Mouse (Mus musculus) midbrain, embryonic 13.5 days (tissue): ENCODE measurements around the gene Khsrp. TPM values are rescaled to one million over a fixed set of nuclear protein-coding genes. Genes with fewer than 3 reads are reported as not detected.

ENCODE experiments used
- ATAC-seq: fragments of 200-750 bp; cut with Nextera tagmentation; 2 replicates; pipeline ENCODE4 v1.8.0; 2017; ENCODE audit warnings: mild to moderate bottlenecking, moderate TSS enrichment, moderate library complexity
- H3K27ac ChIP-seq: fragments of 300-500 bp; sonication (generic); 2 replicates; pipeline ENCODE4 v1.5.1; 2015; ENCODE audit warnings: inconsistent platforms, mild to moderate bottlenecking, moderate library complexity
- H3K27me3 ChIP-seq: fragments of 300-500 bp; sonication (generic); 2 replicates; pipeline ENCODE4 v1.6.1; 2015; ENCODE audit warnings: mild to moderate bottlenecking, inconsistent platforms
- H3K36me3 ChIP-seq: fragments of 300-500 bp; sonication (generic); 2 replicates; pipeline ENCODE4 v1.6.1; 2015; ENCODE audit warnings: mild to moderate bottlenecking, inconsistent platforms
- H3K4me1 ChIP-seq: fragments of 300-500 bp; sonication (generic); replicated peaks from 2 replicates; pipeline ENCODE4 v1.6.1; 2015; ENCODE audit warnings: inconsistent platforms
- H3K4me2 ChIP-seq: fragments of 300-500 bp; sonication (generic); replicated peaks from 2 replicates; pipeline ENCODE4 v1.6.1; 2015; ENCODE audit warnings: moderate library complexity, mild to moderate bottlenecking, inconsistent platforms
- H3K4me3 ChIP-seq: fragments of 300-500 bp; sonication (generic); replicated peaks from 2 replicates; pipeline ENCODE4 v1.5.1; 2015; ENCODE audit warnings: mild to moderate bottlenecking, inconsistent platforms
- H3K9ac ChIP-seq: fragments of 300-500 bp; sonication (generic); replicated peaks from 2 replicates; pipeline ENCODE4 v1.6.1; 2015; ENCODE audit warnings: mild to moderate bottlenecking, inconsistent platforms
- H3K9me3 ChIP-seq: fragments of 300-500 bp; sonication (generic); 2 replicates; pipeline ENCODE4 v1.6.1; 2016; ENCODE audit warnings: mild to moderate bottlenecking, inconsistent platforms
- WGBS: fragments of 180-500 bp; shearing (Covaris S2); methylation state at CpG from one replicate; pipeline ENCODE4 v1.1.7; 2015; 5-methylcytosine and 5-hydroxymethylcytosine counted together
- polyA plus RNA-seq: library from polyadenylated mRNA; unstranded; fragments of >200 nt; fragmentation: Nextera tagmentation; extraction: Ambion mirVana; gene quantifications from 2 replicates; pipeline ENCODE4 v1.2.1, GENCODE M21; 2015

Khsrp gene
- polyA plus RNA-seq, 1 experiment from 2014 or later, result 39.1 TPM

GRCm38 (mm10) chr17:56979524-56979923, 51.8 kb downstream of the Khsrp start:
- no peak overlapping the region for H3K9ac ChIP-seq
- WGBS, result 47% methylated on average over 6 of the region's 8 CpGs
- H3K36me3 ChIP-seq, result no peaks in the 10 kb centered on the region
- ATAC-seq, result no peak
- H3K4me2 ChIP-seq, result no peak overlapping the region
- H3K27ac ChIP-seq, result no peak overlapping the region
- no peaks in the 10 kb centered on the region for H3K27me3 ChIP-seq
- no peak overlapping the region for H3K4me3 ChIP-seq
- H3K4me1 ChIP-seq, result no peaks in the 10 kb centered on the region
- H3K9me3 ChIP-seq, result no peaks in the 10 kb centered on the region

GRCm38 (mm10) chr17:56976531-56977390, 54.6 kb downstream of the Khsrp start:
- H3K9me3 ChIP-seq, result no peaks in the 10 kb centered on the region
- H3K9ac ChIP-seq, result no peak overlapping the region
- H3K27ac ChIP-seq, result no peak overlapping the region
- ATAC-seq, result no peak
- H3K36me3 ChIP-seq, result no peaks in the 10 kb centered on the region
- no peaks in the 10 kb centered on the region for H3K4me1 ChIP-seq
- 80% methylated on average over 8 of the region's 8 CpGs for WGBS
- no peaks in the 10 kb centered on the region for H3K27me3 ChIP-seq
- no peak overlapping the region for H3K4me3 ChIP-seq
- H3K4me2 ChIP-seq, result no peak overlapping the region

DNA sequence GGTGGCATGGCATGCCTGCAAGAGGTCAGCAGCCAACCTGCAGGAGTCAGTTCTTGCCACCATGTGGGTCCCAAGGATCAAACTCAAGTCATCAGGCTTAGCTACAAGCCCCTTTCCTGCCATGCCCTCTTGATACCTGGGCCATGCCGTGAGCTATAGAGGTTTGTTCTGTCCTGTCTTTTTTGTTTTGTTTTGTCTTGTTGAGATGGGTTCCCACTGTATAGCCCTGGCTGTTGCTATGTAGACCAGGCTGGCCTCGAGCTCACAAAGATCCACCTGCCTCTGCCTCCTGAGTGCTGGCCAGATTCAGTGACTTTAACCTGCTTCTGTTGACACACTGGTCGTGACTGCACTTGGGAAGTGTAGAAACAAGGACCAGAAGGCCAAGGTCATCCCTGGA, 55.9 kb downstream of the Khsrp start:
- no peak overlapping the region for H3K27ac ChIP-seq
- no peaks in the 10 kb centered on the region for H3K9me3 ChIP-seq
- no peak for ATAC-seq
- no peak overlapping the region for H3K9ac ChIP-seq
- no peaks in the 10 kb centered on the region for H3K27me3 ChIP-seq
- 74% methylated on average over 3 of the region's 3 CpGs for WGBS
- H3K4me1 ChIP-seq, result no peaks in the 10 kb centered on the region
- no peak overlapping the region for H3K4me2 ChIP-seq
- H3K36me3 ChIP-seq, result no peaks in the 10 kb centered on the region
- no peak overlapping the region for H3K4me3 ChIP-seq

DNA sequence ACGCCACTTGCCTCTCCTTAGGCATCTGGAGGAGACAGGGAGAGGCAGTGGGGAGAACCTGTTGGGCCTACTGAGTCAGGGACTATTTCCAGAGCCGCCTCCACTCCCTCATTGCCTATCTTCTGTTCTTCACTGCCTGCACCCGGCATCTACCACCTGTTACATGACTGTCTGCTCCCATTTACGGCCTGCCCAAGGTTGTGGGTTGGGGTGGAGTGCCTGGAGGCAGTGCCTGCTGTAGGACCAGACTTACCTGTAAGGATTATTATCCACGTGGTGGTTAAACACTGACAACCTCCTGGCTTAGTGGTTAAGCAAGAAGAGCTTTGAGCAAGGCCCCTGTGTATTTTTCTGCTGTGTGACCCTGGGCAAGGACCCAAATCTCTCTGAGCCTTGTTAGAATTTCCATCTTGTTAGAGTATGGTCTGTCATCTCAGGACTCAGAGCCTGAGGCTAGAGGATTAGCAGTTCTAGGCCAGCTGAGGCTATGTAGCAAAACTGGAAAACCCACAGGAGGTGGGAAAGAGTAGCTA, 56.5 kb downstream of the Khsrp start:
- H3K9ac ChIP-seq, result no peak overlapping the region
- ATAC-seq, result no peak
- WGBS, result 80% methylated on average over 5 of the region's 5 CpGs
- H3K36me3 ChIP-seq, result no peaks in the 10 kb centered on the region
- peaks cover 4% of the 10 kb centered on the region; the same call in 1 of the 2 replicates for H3K27me3 ChIP-seq
- H3K4me1 ChIP-seq, result no peaks in the 10 kb centered on the region
- no peaks in the 10 kb centered on the region for H3K9me3 ChIP-seq
- no peak overlapping the region for H3K4me2 ChIP-seq
- H3K27ac ChIP-seq, result no peak overlapping the region
- H3K4me3 ChIP-seq, result no peak overlapping the region

DNA sequence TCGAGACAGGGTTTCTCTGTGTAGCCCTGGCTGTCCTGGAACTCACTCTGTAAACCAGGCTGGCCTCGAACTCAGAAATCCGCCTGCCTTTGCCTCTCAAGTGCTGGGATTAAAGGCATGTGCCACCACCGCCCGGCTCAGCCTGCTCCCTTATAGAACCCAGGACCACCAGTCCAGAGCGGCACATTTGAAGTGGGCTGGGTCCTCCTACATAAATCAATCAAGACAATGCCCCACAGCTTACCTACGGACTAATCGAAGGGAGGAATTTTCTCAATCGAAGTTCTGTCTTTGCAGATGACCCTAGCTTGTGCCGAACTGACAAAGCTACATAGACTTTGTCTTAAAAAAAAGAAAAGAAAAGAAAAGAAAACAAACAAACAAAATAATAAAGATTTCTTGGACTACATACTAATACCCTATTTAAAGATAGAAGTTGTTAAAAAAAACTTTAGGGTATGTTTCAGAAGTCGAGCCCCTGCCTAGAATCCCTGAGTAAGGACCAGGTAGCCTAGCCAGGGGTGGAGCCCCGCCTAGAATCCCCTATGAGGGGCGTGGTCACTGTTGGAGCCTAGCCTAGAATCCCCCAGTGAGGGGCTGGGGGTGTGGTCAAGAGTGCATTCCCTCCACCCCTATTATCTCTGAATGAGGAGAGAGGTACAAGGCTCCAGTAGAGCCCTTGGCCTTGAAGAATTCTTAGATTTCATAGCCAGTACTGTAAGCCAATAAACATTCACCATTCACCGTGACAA, 57.2 kb downstream of the Khsrp start:
- WGBS, result 66% methylated on average over 13 of the region's 14 CpGs
- H3K4me1 ChIP-seq, result no peaks in the 10 kb centered on the region
- H3K36me3 ChIP-seq, result no peaks in the 10 kb centered on the region
- H3K27ac ChIP-seq, result no peak overlapping the region
- H3K27me3 ChIP-seq, result peaks cover 8% of the 10 kb centered on the region; the same call in 1 of the 2 replicates
- no peak overlapping the region for H3K4me2 ChIP-seq
- no peak overlapping the region for H3K9ac ChIP-seq
- no peak for ATAC-seq
- H3K9me3 ChIP-seq, result no peaks in the 10 kb centered on the region
- no peak overlapping the region for H3K4me3 ChIP-seq

Other genes starting within 250 kb of the Khsrp start
- 4.0 and 6.3 TPM in 2 replicates for gene Rfx2, start 200.5 kb downstream of the Khsrp start, polyA plus RNA-seq
- gene Acsbg2, start 157.1 kb downstream of the Khsrp start, polyA plus RNA-seq, result not detected in 2 replicates
- 0.43 and 0.74 TPM in 2 replicates for gene 1700061G19Rik, start 156.0 kb downstream of the Khsrp start, polyA plus RNA-seq
- gene Mllt1, start 96.1 kb downstream of the Khsrp start, polyA plus RNA-seq, result 74.6 and 90.0 TPM in 2 replicates
- gene Acer1, start 49.4 kb downstream of the Khsrp start, polyA plus RNA-seq, result not detected in 2 replicates
- gene Clpp, start 41.2 kb downstream of the Khsrp start, polyA plus RNA-seq, result 168 and 174 TPM in 2 replicates
- 40.2 and 45.5 TPM in 2 replicates for gene Alkbh7, start 34.2 kb downstream of the Khsrp start, polyA plus RNA-seq
- gene Pspn, start 31.5 kb downstream of the Khsrp start, polyA plus RNA-seq, result 0.64 TPM in 1 of 2 replicates, not detected in the other
- 68.0 and 74.8 TPM in 2 replicates for gene Gtf2f1, start 20.2 kb downstream of the Khsrp start, polyA plus RNA-seq
- gene Gm17949, start 20.1 kb downstream of the Khsrp start, polyA plus RNA-seq, result 0.28 and 0.75 TPM in 2 replicates
- gene Slc25a41, start 10.1 kb upstream of the Khsrp start, polyA plus RNA-seq, result not detected in 2 replicates
- gene Crb3, start 27.6 kb upstream of the Khsrp start, polyA plus RNA-seq, result 0.73 and 1.2 TPM in 2 replicates
- gene Slc25a23, start 28.3 kb upstream of the Khsrp start, polyA plus RNA-seq, result 24.3 and 26.9 TPM in 2 replicates
- gene Dennd1c, start 47.0 kb upstream of the Khsrp start, polyA plus RNA-seq, result 3.1 and 4.5 TPM in 2 replicates
- gene Tubb4a, start 56.3 kb upstream of the Khsrp start, polyA plus RNA-seq, result 307 and 321 TPM in 2 replicates
- gene Tnfsf9, start 73.8 kb upstream of the Khsrp start, polyA plus RNA-seq, result 5.7 and 6.6 TPM in 2 replicates
- gene Cd70, start 118.3 kb upstream of the Khsrp start, polyA plus RNA-seq, result 0.44 and 0.82 TPM in 2 replicates
- gene Tnfsf14, start 162.7 kb upstream of the Khsrp start, polyA plus RNA-seq, result not detected in 2 replicates
- gene C3, start 196.6 kb upstream of the Khsrp start, polyA plus RNA-seq, result 0.34 and 1.1 TPM in 2 replicates
- gene Gpr108, start 216.9 kb upstream of the Khsrp start, polyA plus RNA-seq, result 19.6 and 20.6 TPM in 2 replicates
- gene Trip10, start 217.9 kb upstream of the Khsrp start, polyA plus RNA-seq, result 12.3 and 13.7 TPM in 2 replicates
- gene Vav1, start 247.6 kb upstream of the Khsrp start, polyA plus RNA-seq, result 1.2 and 1.3 TPM in 2 replicates